Mouse (Mus musculus): Measurements from ENCODE around the gene Fkbp15.
"Not testable (repeated sequence)": the region's sequence is repeated elsewhere in the genome, so short reads cannot be mapped to it uniquely, and the experiment has no call there.

The Fkbp15 gene

GRCm38 (mm10) chr4:62277222-62277621 lies 83.1 kb downstream of the Fkbp15 start:
- no peak for DNase-seq

GRCm38 (mm10) chr4:62276642-62277041 lies 83.7 kb downstream of the Fkbp15 start:
- DNase-seq = no peak

- DNase-seq = no peak
Observed at GRCm38 (mm10) chr4:62274841-62275536, 85.4 kb downstream of the Fkbp15 start.

GRCm38 (mm10) chr4:62273916-62274315 lies 86.4 kb downstream of the Fkbp15 start:
- no peak for DNase-seq

- DNase-seq = no peak
Observed at GRCm38 (mm10) chr4:62272696-62273095, 87.7 kb downstream of the Fkbp15 start.

- DNase-seq = no peak
Observed at GRCm38 (mm10) chr4:62267101-62267500, 93.2 kb downstream of the Fkbp15 start.

- not testable (repeated sequence) for DNase-seq
Observed at GRCm38 (mm10) chr4:62266016-62266415, 94.3 kb downstream of the Fkbp15 start.

GRCm38 (mm10) chr4:62265154-62265836 lies 95.1 kb downstream of the Fkbp15 start:
- DNase-seq = no peak

GRCm38 (mm10) chr4:62263133-62263844 lies 97.1 kb downstream of the Fkbp15 start:
- no peak for DNase-seq

GRCm38 (mm10) chr4:62262276-62262675 lies 98.1 kb downstream of the Fkbp15 start, which contains the start of gene Slc31a2:
TSS of gene Slc31a2 (plus strand) at chr4:62262562.
- DNase-seq = no peak

- DNase-seq = no peak
Observed at GRCm38 (mm10) chr4:62256931-62257330, 103.4 kb downstream of the Fkbp15 start.

GRCm38 (mm10) chr4:62254551-62254950 lies 105.8 kb downstream of the Fkbp15 start:
- DNase-seq = no peak

GRCm38 (mm10) chr4:62251776-62252175 lies 108.6 kb downstream of the Fkbp15 start:
- DNase-seq = no peak

- no peak for DNase-seq
Observed at GRCm38 (mm10) chr4:62250896-62251544, 109.3 kb downstream of the Fkbp15 start.

All from kidney, adult 11 months (tissue).